Mouse (Mus musculus) midbrain, embryonic 14.5 days (tissue): ENCODE measurements at regions not wholly inside any gene's neighbourhood (a gene's known extent, or its start where the extent isn't known, plus 50 kb on each side); places are given as distances from the start of the nearest gene placed in this dataset.

ENCODE experiments used
- ATAC-seq: fragments of 200-750 bp; cut with Nextera tagmentation; 2 replicates; pipeline ENCODE4 v1.8.0; 2017; ENCODE audit warnings: moderate number of reproducible peaks, moderate library complexity; ENCODE audit not compliant: low FRiP score, low TSS enrichment
- DNase-seq: peaks from one replicate; pipeline ENCODE4 v3.0.0-alpha.2; 2015
- H3K27ac ChIP-seq: fragments of 300-500 bp; sonication (generic); replicated peaks from 2 replicates; pipeline ENCODE4 v1.5.1; 2014; ENCODE audit warnings: mild to moderate bottlenecking, low read depth, low read length, moderate library complexity
- H3K27me3 ChIP-seq: fragments of 300-500 bp; sonication (generic); 2 replicates; pipeline ENCODE4 v1.6.1; 2014; ENCODE audit warnings: low read length, control low read depth, mixed read lengths; ENCODE audit not compliant: control insufficient read depth, insufficient read depth
- H3K36me3 ChIP-seq: fragments of 300-500 bp; sonication (generic); 2 replicates; pipeline ENCODE4 v1.6.1; 2014; ENCODE audit warnings: low read length, control low read depth; ENCODE audit not compliant: control insufficient read depth, insufficient read depth
- H3K4me1 ChIP-seq: fragments of 300-500 bp; sonication (generic); 2 replicates; pipeline ENCODE4 v1.6.1; 2014; ENCODE audit warnings: mild to moderate bottlenecking, antibody characterized with exemption, low read length, control low read depth; ENCODE audit not compliant: control insufficient read depth, insufficient read depth
- H3K4me2 ChIP-seq: fragments of 300-500 bp; sonication (generic); 2 replicates; pipeline ENCODE4 v1.6.1; 2014; ENCODE audit warnings: mild to moderate bottlenecking, low read length, moderate library complexity
- H3K4me3 ChIP-seq: fragments of 300-500 bp; sonication (generic); replicated peaks from 2 replicates; pipeline ENCODE4 v1.5.1; 2014; ENCODE audit warnings: low read depth, low read length
- H3K9ac ChIP-seq: fragments of 300-500 bp; sonication (generic); replicated peaks from 2 replicates; pipeline ENCODE4 v1.6.1; 2014; ENCODE audit warnings: mild to moderate bottlenecking, low read length, moderate library complexity
- H3K9me3 ChIP-seq: fragments of 300-500 bp; sonication (generic); 2 replicates; pipeline ENCODE4 v1.6.1; 2016; ENCODE audit warnings: low read length, control low read depth, mixed read lengths; ENCODE audit not compliant: control insufficient read depth
- WGBS: fragments of 180-500 bp; shearing (Covaris S2); extraction: QIAGEN DNeasy Blood & Tissue Kit; methylation state at CpG from one replicate; pipeline ENCODE4 v1.1.7; 2014; 5-methylcytosine and 5-hydroxymethylcytosine counted together

DNA sequence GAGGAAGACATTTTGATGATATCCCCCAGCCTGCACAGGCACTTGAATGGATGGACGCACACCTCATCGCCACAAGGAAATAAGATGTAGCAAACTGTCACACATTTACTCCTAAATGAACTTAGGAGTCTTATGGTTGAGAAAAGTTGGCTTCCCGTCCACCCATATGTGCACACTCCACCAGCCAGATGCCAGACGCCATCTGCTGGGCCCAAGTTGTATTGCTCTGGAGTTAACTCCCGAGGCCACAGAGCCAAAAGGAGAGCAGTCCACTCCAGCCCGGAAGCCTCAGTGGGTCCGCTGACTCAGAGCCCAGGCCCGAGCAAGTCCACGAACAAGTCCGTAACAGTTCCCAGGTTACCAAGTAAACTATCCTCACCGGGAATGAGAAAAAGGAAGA, 197.1 kb downstream of the Msrb3 start:
- H3K4me1 ChIP-seq: peaks cover 6% of the 10 kb centered on the region; the same call in 1 of the 2 replicates
- H3K27ac ChIP-seq: no peak overlapping the region
- peak; percentile 87 for DNase-seq
- no peaks in the 10 kb centered on the region for H3K36me3 ChIP-seq
- H3K4me3 ChIP-seq: no peak overlapping the region
- no peaks in the 10 kb centered on the region for H3K27me3 ChIP-seq
- H3K9ac ChIP-seq: no peak overlapping the region
- no peaks in the 10 kb centered on the region for H3K9me3 ChIP-seq
- H3K4me2 ChIP-seq: no peak overlapping the region
- ATAC-seq: no peak; the same call in 1 of the 2 replicates
- 29% methylated on average over 11 of the region's 11 CpGs for WGBS

DNA sequence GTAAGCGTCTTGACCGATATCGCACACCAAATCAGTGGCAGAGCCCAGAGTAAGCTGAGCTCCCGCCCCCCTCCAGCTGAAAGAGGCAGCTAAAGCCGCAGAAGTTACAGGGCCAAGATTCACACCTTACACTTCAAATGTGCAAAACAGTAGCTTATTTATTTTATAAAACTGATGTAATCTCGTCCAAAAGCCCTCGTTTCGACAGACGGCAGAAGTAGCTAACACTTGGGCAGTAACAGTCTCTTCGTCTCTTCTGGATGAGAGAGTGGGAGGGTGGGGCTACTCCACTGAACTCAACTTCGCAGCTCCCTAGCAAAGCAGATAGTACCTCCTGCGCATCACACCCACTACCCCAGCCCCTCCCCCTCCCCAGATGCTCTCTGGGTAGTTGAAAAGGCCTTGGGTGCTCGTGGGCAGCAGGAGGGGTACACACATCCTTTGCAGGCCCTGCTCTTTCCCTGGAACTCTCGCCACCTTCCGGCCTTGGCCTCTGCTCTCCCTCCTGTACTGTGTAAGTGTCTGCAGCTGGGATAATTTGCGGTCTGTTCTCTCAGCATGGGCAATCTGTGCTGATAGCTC, 201.5 kb downstream of the Msrb3 start:
- Histone ChIP-seq H3K4me3 (no peak overlapping the region), H3K4me2 (no peak overlapping the region), H3K9ac (no peak overlapping the region), H3K27me3 (peaks cover 10% of the 10 kb centered on the region; the same call in 1 of the 2 replicates), H3K36me3 (no peaks in the 10 kb centered on the region), H3K27ac (no peak overlapping the region), H3K4me1 (peaks cover 9% of the 10 kb centered on the region), H3K9me3 (no peaks in the 10 kb centered on the region)
- no peak for ATAC-seq
- WGBS: 17% methylated on average over 16 of the region's 16 CpGs
- peak; percentile 5 for DNase-seq

DNA sequence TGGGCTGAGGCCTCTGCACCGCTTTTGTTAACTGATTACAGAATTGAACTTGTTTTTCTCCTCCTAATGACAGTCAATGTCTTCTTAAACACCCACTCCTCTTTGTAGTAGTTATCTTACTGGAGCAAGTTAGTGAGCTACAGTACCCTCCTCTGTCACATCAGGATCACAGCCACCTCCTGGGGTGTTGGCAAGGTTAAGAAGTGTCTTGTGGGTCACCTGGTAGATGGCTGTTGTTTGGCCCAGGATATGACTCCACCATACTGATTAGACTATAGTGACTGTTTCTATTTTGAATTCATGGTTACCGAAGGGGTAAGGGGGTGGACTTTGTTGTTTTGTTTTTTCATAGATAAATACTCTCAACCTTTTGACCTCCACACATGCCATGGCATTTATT, 202.4 kb downstream of the Msrb3 start:
- H3K9ac ChIP-seq: no peak overlapping the region
- peaks cover 10% of the 10 kb centered on the region; the same call in 1 of the 2 replicates for H3K27me3 ChIP-seq
- no peak for DNase-seq
- peaks cover 9% of the 10 kb centered on the region for H3K4me1 ChIP-seq
- no peak overlapping the region for H3K27ac ChIP-seq
- no peaks in the 10 kb centered on the region for H3K9me3 ChIP-seq
- no peak for ATAC-seq
- no peak overlapping the region for H3K4me3 ChIP-seq
- H3K36me3 ChIP-seq: no peaks in the 10 kb centered on the region
- no peak overlapping the region for H3K4me2 ChIP-seq
- 68% methylated on average over 2 of the region's 2 CpGs for WGBS

DNA sequence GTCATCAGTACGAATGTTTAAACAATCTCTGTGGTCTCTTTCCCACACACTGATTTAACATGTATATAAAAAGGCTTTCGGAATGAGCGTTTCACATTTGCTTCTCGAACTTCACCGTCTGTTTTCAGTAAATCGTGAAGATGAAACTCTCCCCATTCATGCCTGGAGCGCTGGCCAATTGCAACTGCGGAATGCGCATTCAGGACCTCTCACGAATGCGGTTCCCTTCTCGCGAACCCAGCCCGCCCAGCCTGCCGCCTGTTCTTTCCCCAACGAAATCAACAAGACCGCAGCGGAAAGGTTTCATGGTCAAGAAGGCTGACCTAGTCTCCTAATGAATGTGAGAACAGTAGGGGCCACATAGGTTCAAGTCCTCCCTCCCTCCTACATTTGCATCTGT, 204.4 kb downstream of the Msrb3 start:
- ATAC-seq: no peak
- DNase-seq: peak; percentile 27
- 30% methylated on average over 18 of the region's 18 CpGs for WGBS

DNA sequence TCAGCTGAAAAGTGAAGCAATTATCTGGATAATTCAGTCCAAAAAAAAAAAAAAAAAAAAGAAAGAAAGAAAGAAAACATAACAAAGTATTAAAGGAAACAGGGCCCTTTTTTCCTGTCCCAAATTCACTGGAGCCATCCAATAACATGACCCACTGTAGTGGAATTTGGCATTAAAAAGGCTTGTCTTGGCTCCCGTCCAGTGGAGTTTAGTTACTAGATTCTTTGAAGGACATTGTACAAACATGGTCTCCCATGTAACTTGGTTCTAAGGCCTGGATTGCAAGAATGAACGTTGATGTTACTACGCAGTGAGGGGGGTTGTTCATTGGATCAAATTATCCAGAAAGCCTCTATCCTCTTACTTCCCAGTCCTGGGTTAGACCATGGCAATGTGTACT, 207.4 kb downstream of the Msrb3 start:
- DNase-seq (peak; percentile 36), ATAC-seq (no peak)
- Histone ChIP-seq H3K4me3 (no peak overlapping the region), H3K27ac (no peak overlapping the region), H3K9ac (no peak overlapping the region), H3K4me1 (peaks cover 3% of the 10 kb centered on the region; the same call in 1 of the 2 replicates), H3K36me3 (no peaks in the 10 kb centered on the region), H3K27me3 (peaks cover 10% of the 10 kb centered on the region; the same call in 1 of the 2 replicates), H3K4me2 (no peak overlapping the region), H3K9me3 (no peaks in the 10 kb centered on the region)
- 77% methylated on average over 3 of the region's 3 CpGs for WGBS

More for the DNA sequence above, 204.4 kb downstream of the Msrb3 start:
- Histone ChIP-seq H3K36me3 (no peaks in the 10 kb centered on the region), H3K9ac (no peak overlapping the region), H3K27ac (no peak overlapping the region), H3K4me3 (no peak overlapping the region), H3K9me3 (no peaks in the 10 kb centered on the region), H3K27me3 (peaks cover 10% of the 10 kb centered on the region; the same call in 1 of the 2 replicates), H3K4me1 (peaks cover 9% of the 10 kb centered on the region), H3K4me2 (no peak overlapping the region)

DNA sequence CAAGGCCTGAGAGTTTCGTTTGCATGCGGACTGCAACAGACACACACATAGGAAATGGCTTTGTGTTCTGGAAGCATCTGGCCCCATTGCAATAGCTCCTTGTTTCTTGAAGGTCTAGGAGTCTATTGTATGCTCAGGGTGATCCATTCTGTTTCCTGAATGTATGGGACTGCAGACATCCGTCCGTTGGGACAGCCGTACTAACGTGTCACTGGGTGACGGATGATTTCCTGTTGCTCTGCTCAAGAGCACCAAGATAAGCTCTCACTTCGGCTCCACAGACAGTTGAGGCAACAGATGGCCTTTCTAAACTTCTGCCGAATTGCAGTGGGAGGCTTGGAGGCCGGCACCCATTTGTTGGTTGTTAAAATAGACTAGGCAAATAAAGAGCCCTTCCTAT, 209.9 kb upstream of the Hmga2 start:
- H3K4me2 ChIP-seq: no peak overlapping the region
- ATAC-seq: no peak
- no peak overlapping the region for H3K27ac ChIP-seq
- H3K9ac ChIP-seq: no peak overlapping the region
- no peaks in the 10 kb centered on the region for H3K4me1 ChIP-seq
- no peak overlapping the region for H3K4me3 ChIP-seq
- no peaks in the 10 kb centered on the region for H3K27me3 ChIP-seq
- no peak for DNase-seq
- H3K36me3 ChIP-seq: no peaks in the 10 kb centered on the region
- H3K9me3 ChIP-seq: no peaks in the 10 kb centered on the region
- WGBS: 83% methylated on average over 10 of the region's 10 CpGs

DNA sequence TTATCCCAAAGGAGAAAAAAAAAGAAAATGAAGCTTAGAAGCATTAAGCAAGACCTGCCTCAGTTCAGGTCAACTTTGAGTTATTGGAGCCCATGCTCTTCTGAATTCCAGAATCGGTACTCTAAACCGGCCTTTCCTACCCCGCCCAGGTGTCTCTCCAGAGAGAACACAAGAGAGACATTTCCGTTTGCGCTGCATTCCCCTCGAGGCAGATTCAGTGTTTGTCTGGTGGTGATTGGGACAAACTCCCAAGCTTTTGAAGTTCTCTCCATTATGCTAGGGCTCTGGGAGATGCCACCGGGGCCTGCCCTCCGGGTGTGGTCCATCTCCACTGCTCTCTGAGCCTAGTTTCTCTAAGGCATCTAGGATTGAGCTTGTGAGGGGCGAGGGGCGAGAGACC, 205.8 kb upstream of the Hmga2 start:
- no peak overlapping the region for H3K4me2 ChIP-seq
- H3K9me3 ChIP-seq: no peaks in the 10 kb centered on the region
- no peak overlapping the region for H3K4me3 ChIP-seq
- ATAC-seq (no peak), DNase-seq (no peak)
- no peaks in the 10 kb centered on the region for H3K4me1 ChIP-seq
- H3K9ac ChIP-seq: no peak overlapping the region
- 90% methylated on average over 10 of the region's 10 CpGs for WGBS
- H3K27ac ChIP-seq: no peak overlapping the region
- no peaks in the 10 kb centered on the region for H3K27me3 ChIP-seq
- H3K36me3 ChIP-seq: no peaks in the 10 kb centered on the region

DNA sequence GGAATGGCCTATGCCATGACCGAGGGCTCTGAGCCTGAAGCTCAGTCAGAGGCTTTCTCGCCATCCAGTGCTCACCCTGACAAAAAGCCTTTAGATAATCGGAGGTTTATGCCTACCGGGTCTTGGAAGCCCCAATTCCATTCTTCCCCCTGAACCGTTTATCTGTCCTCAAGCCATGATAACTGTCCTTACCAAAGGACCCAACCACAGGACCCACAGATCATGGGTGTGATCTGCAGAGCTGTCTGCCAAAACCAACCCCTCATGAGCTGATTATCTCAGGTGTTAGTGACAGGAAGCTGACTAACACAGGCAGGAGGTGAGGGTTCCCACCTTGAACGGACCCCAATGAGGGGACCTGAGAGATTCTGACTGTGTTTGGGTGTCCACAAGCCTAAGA, 203.7 kb upstream of the Hmga2 start:
- H3K4me3 ChIP-seq: no peak overlapping the region
- H3K9ac ChIP-seq: no peak overlapping the region
- no peak for ATAC-seq
- DNase-seq: no peak
- H3K9me3 ChIP-seq: no peaks in the 10 kb centered on the region
- no peaks in the 10 kb centered on the region for H3K36me3 ChIP-seq
- no peak overlapping the region for H3K4me2 ChIP-seq
- H3K27ac ChIP-seq: no peak overlapping the region
- no peaks in the 10 kb centered on the region for H3K4me1 ChIP-seq
- H3K27me3 ChIP-seq: no peaks in the 10 kb centered on the region
- WGBS: 78% methylated on average over 6 of the region's 6 CpGs

DNA sequence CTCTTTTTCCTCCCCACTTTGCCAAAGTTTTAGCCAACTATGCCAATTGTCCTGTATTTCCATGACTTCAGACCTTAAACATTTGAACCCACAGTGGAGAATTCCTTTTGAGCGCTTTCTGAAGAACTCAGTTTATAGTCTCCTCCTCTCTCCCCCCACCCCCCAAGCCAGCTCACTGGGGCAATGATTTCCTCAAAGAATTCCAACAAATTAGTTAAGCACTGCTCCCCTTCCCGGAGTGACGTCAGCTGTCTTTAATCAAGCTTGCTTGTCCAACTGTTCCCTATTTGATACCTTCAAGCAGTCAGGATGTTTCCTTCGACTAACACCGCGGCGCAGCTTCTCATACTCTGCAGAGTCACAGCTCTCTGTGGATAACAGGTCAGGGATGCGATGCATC, 202.0 kb upstream of the Hmga2 start:
- Histone ChIP-seq H3K4me2 (no peak overlapping the region), H3K4me1 (no peaks in the 10 kb centered on the region), H3K27me3 (no peaks in the 10 kb centered on the region), H3K36me3 (no peaks in the 10 kb centered on the region), H3K4me3 (no peak overlapping the region), H3K9me3 (no peaks in the 10 kb centered on the region), H3K27ac (no peak overlapping the region), H3K9ac (no peak overlapping the region)
- 89% methylated on average over 8 of the region's 8 CpGs for WGBS
- ATAC-seq: no peak
- no peak for DNase-seq
